Mouse (Mus musculus) heart, embryonic 16.5 days (tissue): ENCODE measurements at regions not wholly inside any gene's neighbourhood (a gene's known extent, or its start where the extent isn't known, plus 50 kb on each side); places are given as distances from the start of the nearest gene placed in this dataset.

Experiments used
- ATAC-seq: fragments of 200-750 bp; cut with Nextera tagmentation; replicated peaks from 2 replicates; pipeline ENCODE4 v1.8.0; 2017; ENCODE audit warnings: moderate number of reproducible peaks; ENCODE audit not compliant: insufficient read depth, low FRiP score; ENCODE audit errors: extremely low read depth
- H3K27ac ChIP-seq: fragments of 300-500 bp; sonication (generic); 2 replicates; pipeline ENCODE4 v1.5.1; 2014; ENCODE audit warnings: mild to moderate bottlenecking, low read length, control low read depth, moderate library complexity
- H3K27me3 ChIP-seq: fragments of 300-500 bp; sonication (generic); 2 replicates; pipeline ENCODE4 v1.6.1; 2014; ENCODE audit warnings: low read length, mixed read lengths; ENCODE audit not compliant: control insufficient read depth, insufficient read depth
- H3K36me3 ChIP-seq: fragments of 300-500 bp; sonication (generic); 2 replicates; pipeline ENCODE4 v1.6.1; 2014; ENCODE audit not compliant: control insufficient read depth, insufficient read depth
- H3K4me1 ChIP-seq: fragments of 300-500 bp; sonication (generic); 2 replicates; pipeline ENCODE4 v1.6.1; 2014; ENCODE audit warnings: low read length, mixed read lengths; ENCODE audit not compliant: control insufficient read depth, insufficient read depth
- H3K4me2 ChIP-seq: fragments of 300-500 bp; sonication (generic); 2 replicates; pipeline ENCODE4 v1.6.1; 2014; ENCODE audit warnings: low read depth, mild to moderate bottlenecking, control low read depth, low read length
- H3K4me3 ChIP-seq: fragments of 300-500 bp; sonication (generic); 2 replicates; pipeline ENCODE4 v1.5.1; 2014; ENCODE audit warnings: mild to moderate bottlenecking, control low read depth, low read length
- H3K9ac ChIP-seq: fragments of 300-500 bp; sonication (generic); 2 replicates; pipeline ENCODE4 v1.6.1; 2014; ENCODE audit warnings: low read length, control low read depth
- H3K9me3 ChIP-seq: fragments of 300-500 bp; sonication (generic); replicated peaks from 2 replicates; pipeline ENCODE4 v1.6.1; 2016; ENCODE audit warnings: low read length; ENCODE audit not compliant: control insufficient read depth
- WGBS: fragments of 180-500 bp; shearing (Covaris S2); extraction: QIAGEN DNeasy Blood & Tissue Kit; methylation state at CpG from one replicate; pipeline ENCODE4 v1.1.7; 2014; 5-methylcytosine and 5-hydroxymethylcytosine counted together

GRCm38 (mm10) chr9:31989581-31990360 lies 76.5 kb upstream of the Barx2 start:
- H3K4me1 ChIP-seq = peaks cover 5% of the 10 kb centered on the region
- no peak overlapping the region for H3K4me2 ChIP-seq
- H3K27ac ChIP-seq = no peak overlapping the region
- H3K36me3 ChIP-seq = no peaks in the 10 kb centered on the region
- ATAC-seq = no peak
- H3K4me3 ChIP-seq = no peak overlapping the region
- no peaks in the 10 kb centered on the region for H3K27me3 ChIP-seq
- H3K9ac ChIP-seq = no peak overlapping the region
- H3K9me3 ChIP-seq = no peaks in the 10 kb centered on the region
- WGBS = 71% methylated on average over 17 of the region's 17 CpGs

GRCm38 (mm10) chr9:31990456-31990855 lies 77.2 kb upstream of the Barx2 start:
- Histone ChIP-seq H3K4me2 (no peak overlapping the region), H3K9me3 (no peaks in the 10 kb centered on the region), H3K27me3 (no peaks in the 10 kb centered on the region), H3K36me3 (no peaks in the 10 kb centered on the region), H3K4me3 (no peak overlapping the region), H3K27ac (no peak overlapping the region), H3K4me1 (peaks cover 7% of the 10 kb centered on the region), H3K9ac (no peak overlapping the region)
- 93% methylated on average over 4 of the region's 4 CpGs for WGBS
- no peak for ATAC-seq

- Histone ChIP-seq H3K4me3 (no peak overlapping the region), H3K36me3 (no peaks in the 10 kb centered on the region), H3K4me2 (no peak overlapping the region), H3K9ac (no peak overlapping the region), H3K4me1 (peaks cover 31% of the 10 kb centered on the region), H3K9me3 (no peaks in the 10 kb centered on the region), H3K27ac (no peak overlapping the region), H3K27me3 (no peaks in the 10 kb centered on the region)
- no peak for ATAC-seq
- 68% methylated on average over 7 of the region's 7 CpGs for WGBS
Observed at GRCm38 (mm10) chr9:31993631-31994601, 80.7 kb upstream of the Barx2 start.

- Histone ChIP-seq H3K9me3 (no peaks in the 10 kb centered on the region), H3K27ac (no peak overlapping the region), H3K9ac (no peak overlapping the region), H3K4me3 (no peak overlapping the region), H3K27me3 (no peaks in the 10 kb centered on the region), H3K36me3 (no peaks in the 10 kb centered on the region), H3K4me1 (peaks cover 26% of the 10 kb centered on the region), H3K4me2 (no peak overlapping the region)
- ATAC-seq = no peak
- WGBS = 79% methylated on average over 3 of the region's 3 CpGs
Observed at GRCm38 (mm10) chr9:31995101-31995500, 81.8 kb upstream of the Barx2 start.

- H3K9me3 ChIP-seq = no peaks in the 10 kb centered on the region
- H3K36me3 ChIP-seq = no peaks in the 10 kb centered on the region
- no peak overlapping the region for H3K4me2 ChIP-seq
- ATAC-seq = no peak
- H3K27me3 ChIP-seq = no peaks in the 10 kb centered on the region
- no peak overlapping the region for H3K9ac ChIP-seq
- WGBS = 61% methylated on average over 4 of the region's 4 CpGs
- no peak overlapping the region for H3K27ac ChIP-seq
- no peak overlapping the region for H3K4me3 ChIP-seq
- peaks cover 26% of the 10 kb centered on the region for H3K4me1 ChIP-seq
Observed at GRCm38 (mm10) chr9:31995700-31996099, 82.4 kb upstream of the Barx2 start.

GRCm38 (mm10) chr9:31996466-31997177 lies 83.4 kb upstream of the Barx2 start:
- Histone ChIP-seq H3K36me3 (no peaks in the 10 kb centered on the region), H3K4me3 (no peak overlapping the region), H3K27ac (peak overlapping the region; percentile 92), H3K27me3 (no peaks in the 10 kb centered on the region), H3K4me2 (no peak overlapping the region), H3K9ac (no peak overlapping the region; the same call in 1 of the 2 replicates), H3K4me1 (peaks cover 26% of the 10 kb centered on the region), H3K9me3 (no peaks in the 10 kb centered on the region)
- no peak for ATAC-seq
- WGBS = 43% methylated on average over 7 of the region's 7 CpGs

GRCm38 (mm10) chr9:31997178-31998097 lies 84.2 kb upstream of the Barx2 start:
- 12% methylated on average over 25 of the region's 25 CpGs for WGBS
- Histone ChIP-seq H3K36me3 (no peaks in the 10 kb centered on the region), H3K4me3 (peak overlapping the region; percentile 4; the same call in 1 of the 2 replicates), H3K9me3 (no peaks in the 10 kb centered on the region), H3K4me1 (peaks cover 26% of the 10 kb centered on the region), H3K9ac (peak overlapping the region; percentile 60), H3K27ac (peak overlapping the region; percentile 92), H3K27me3 (no peaks in the 10 kb centered on the region), H3K4me2 (peak overlapping the region; percentile 49)
- peak; percentile 94 for ATAC-seq
